Mouse (Mus musculus) myocyte (in vitro differentiated cells): Measurements from ENCODE around the gene Psmb3.

Experiments
- CEBPB ChIP-seq: IDR thresholded peaks from 2 replicates; pipeline ENCODE4 v1.6.1; 2011; ENCODE audit warnings: mild to moderate bottlenecking, moderate library complexity; ENCODE audit not compliant: poor library complexity, insufficient read depth, severe bottlenecking
- E2F4 ChIP-seq: IDR thresholded peaks from one replicate; pipeline ENCODE4 v1.6.1; 2011; ENCODE audit warnings: mild to moderate bottlenecking, control low read depth, moderate library complexity; ENCODE audit not compliant: insufficient read depth
- MAX ChIP-seq: IDR thresholded peaks from one replicate; pipeline ENCODE4 v1.6.1; 2011; ENCODE audit warnings: low read depth, mild to moderate bottlenecking, control low read depth
- MYOD1 ChIP-seq, 3 experiments: IDR thresholded peaks; one replicate each; pipeline ENCODE4 v1.6.1; 2011; ENCODE audit warnings: control low read depth in 2 of 3, low read depth in 2 of 3, mild to moderate bottlenecking in 2 of 3, moderate library complexity in 1 of 3; ENCODE audit not compliant: insufficient read length in 2 of 3, control insufficient read depth in 1 of 3
- MYOG ChIP-seq, 3 experiments: IDR thresholded peaks; one replicate each; pipeline ENCODE4 v1.6.1; 2011; ENCODE audit warnings: control low read depth in 2 of 3, low read depth in 2 of 3, mild to moderate bottlenecking in 2 of 3; ENCODE audit not compliant: insufficient read length in 2 of 3, control insufficient read depth in 1 of 3, insufficient read depth in 1 of 3
- POLR2A ChIP-seq: IDR thresholded peaks from one replicate; pipeline ENCODE4 v1.6.1; 2011; ENCODE audit warnings: low read depth, mild to moderate bottlenecking, control low read depth, moderate library complexity; ENCODE audit not compliant: insufficient read length
- POLR2AphosphoS2 ChIP-seq: IDR thresholded peaks from one replicate; pipeline ENCODE4 v1.6.1; 2011; ENCODE audit warnings: low read depth, control low read depth; ENCODE audit not compliant: insufficient read length
- SRF ChIP-seq: IDR thresholded peaks from one replicate; pipeline ENCODE4 v1.6.1; 2011; ENCODE audit warnings: low read depth; ENCODE audit not compliant: control insufficient read depth, insufficient read length
- TCF12 ChIP-seq: IDR thresholded peaks from one replicate; pipeline ENCODE4 v1.6.1; 2011; ENCODE audit warnings: mild to moderate bottlenecking, control low read depth; ENCODE audit not compliant: poor library complexity, insufficient read depth, severe bottlenecking
- TCF3 ChIP-seq: IDR thresholded peaks from one replicate; pipeline ENCODE4 v1.6.1; 2011; ENCODE audit warnings: low read depth, control low read depth; ENCODE audit not compliant: insufficient read length
- USF1 ChIP-seq: IDR thresholded peaks from one replicate; pipeline ENCODE4 v1.6.1; 2011; ENCODE audit warnings: low read depth, mild to moderate bottlenecking, control low read depth, moderate library complexity

DNA sequence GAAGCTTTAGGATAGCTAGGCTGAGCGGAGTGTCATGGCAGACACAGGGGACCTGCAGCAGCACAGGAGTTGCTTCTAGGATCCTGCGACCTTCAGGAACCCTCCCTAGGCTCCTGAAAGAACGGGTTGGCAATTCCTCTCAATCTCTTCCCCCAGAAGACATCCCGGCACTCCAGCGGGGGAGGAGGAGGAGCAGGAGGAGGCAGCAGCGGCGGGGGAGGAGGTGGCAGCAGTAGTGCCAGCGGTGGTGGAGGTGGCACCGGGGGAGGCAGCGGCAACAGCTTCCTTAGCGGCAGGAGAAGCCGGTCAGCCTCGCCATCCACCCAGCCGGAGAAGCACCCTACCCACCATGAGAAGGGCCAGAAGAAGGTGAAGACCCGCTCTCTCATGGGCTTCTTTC is 33.9 kb upstream of the Psmb3 start:
- TF ChIP-seq POLR2A (no peak), MAX (no peak), TCF12 (no peak), CEBPB (no peak), TCF3 (no peak), MYOD1 (IDR thresholded peaks at IDR 0.05; ENCODE audit: control insufficient read depth in 1 of 3, insufficient read length in 2 of 3, low read depth in 2 of 3) (no peak), POLR2AphosphoS2 (no peak), USF1 (no peak), SRF (no peak), E2F4 (no peak), MYOG (IDR thresholded peaks at IDR 0.05; ENCODE audit: control insufficient read depth in 1 of 3, insufficient read depth in 1 of 3, insufficient read length in 2 of 3, low read depth in 2 of 3) (no peak)
